Mouse (Mus musculus) gastrocnemius, postnatal 10 days (tissue): Measurements from ENCODE around the gene Otud4. TPM values are rescaled to one million over a fixed set of nuclear protein-coding genes. Genes with fewer than 3 reads are reported as not detected.
"Not testable (repeated sequence)": the region's sequence is repeated elsewhere in the genome, so short reads cannot be mapped to it uniquely, and the experiment has no call there.

Source experiments
- DNase-seq: peaks from one replicate; pipeline ENCODE4 v3.0.0; 2021; ENCODE audit warnings: mixed read lengths
- long read RNA-seq, 2 experiments: library from polyadenylated mRNA; stranded (forward); transcript quantifications; one replicate each; pipeline ENCODE4 v2.0.0; 2021
- total RNA-seq, 2 experiments: library from RNA; stranded (reverse); gene quantifications; 2 replicates each; pipeline ENCODE4 v1.2.3; 2021

The Otud4 gene
- total RNA-seq: 10 to 100 TPM; 51.1 to 61.8 TPM
- long read RNA-seq, experiment 1, full-length matches to known transcripts: 20 of 39 reads
- long read RNA-seq, experiment 1, partial matches to known transcripts: 15 of 39 reads
- long read RNA-seq, experiment 1, other reads (novel, unspliced or antisense): 4 of 39 reads
- long read RNA-seq, experiment 2, full-length matches to known transcripts: 15 of 26 reads
- long read RNA-seq, experiment 2, partial matches to known transcripts: 1 of 26 reads
- long read RNA-seq, experiment 2, other reads (novel, unspliced or antisense): 10 of 26 reads

GRCm38 (mm10) chr8:79639586-79640451 lies at the start of gene Otud4:
Gene Otud4, plus strand, starts transcription at chr8:79639618.
- DNase-seq: peak; percentile 54

GRCm38 (mm10) chr8:79600962-79601361 lies 38.5 kb upstream of the Otud4 start:
- no peak for DNase-seq

GRCm38 (mm10) chr8:79603204-79603603 lies 36.2 kb upstream of the Otud4 start:
- not testable (repeated sequence) for DNase-seq

DNA sequence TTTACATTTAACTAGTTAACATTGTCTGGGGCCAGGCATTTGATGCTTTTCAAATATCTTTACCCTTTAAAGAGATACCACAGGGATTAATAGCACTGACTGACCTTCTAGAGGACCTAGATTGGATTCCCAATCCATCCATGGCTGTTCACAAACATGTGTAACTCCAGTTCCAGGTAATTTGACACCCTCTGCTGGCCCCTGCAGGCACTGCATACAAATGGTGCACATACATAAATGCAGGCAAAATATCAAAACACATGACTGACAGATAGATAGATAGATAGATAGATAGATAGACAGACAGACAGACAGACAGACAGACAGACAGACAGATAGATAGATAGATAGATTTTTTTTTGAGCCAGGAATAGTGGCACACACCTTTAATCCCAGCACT lies 33.2 kb upstream of the Otud4 start:
- DNase-seq: no peak

GRCm38 (mm10) chr8:79606751-79607300 lies 32.6 kb upstream of the Otud4 start:
- DNase-seq: no peak

DNA sequence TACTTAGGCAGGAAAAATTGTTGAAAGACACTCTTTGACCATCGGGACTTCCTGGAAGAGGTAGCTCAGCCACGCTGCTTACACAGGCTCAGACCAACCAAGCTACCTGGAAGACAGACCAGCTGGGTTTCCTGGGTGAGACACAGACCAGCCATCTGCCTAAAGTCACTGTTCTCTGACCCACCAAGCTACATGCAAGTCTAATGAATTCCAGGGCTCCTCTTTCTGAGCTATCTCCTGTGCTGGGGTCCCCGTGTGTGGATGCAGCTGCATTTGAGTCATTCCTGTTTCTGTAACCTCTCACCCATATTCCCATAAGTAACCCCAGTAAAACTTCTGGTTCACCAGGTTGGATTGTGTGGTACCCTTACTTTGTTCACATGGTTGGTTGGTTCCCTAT lies 30.7 kb upstream of the Otud4 start:
- no peak for DNase-seq

DNA sequence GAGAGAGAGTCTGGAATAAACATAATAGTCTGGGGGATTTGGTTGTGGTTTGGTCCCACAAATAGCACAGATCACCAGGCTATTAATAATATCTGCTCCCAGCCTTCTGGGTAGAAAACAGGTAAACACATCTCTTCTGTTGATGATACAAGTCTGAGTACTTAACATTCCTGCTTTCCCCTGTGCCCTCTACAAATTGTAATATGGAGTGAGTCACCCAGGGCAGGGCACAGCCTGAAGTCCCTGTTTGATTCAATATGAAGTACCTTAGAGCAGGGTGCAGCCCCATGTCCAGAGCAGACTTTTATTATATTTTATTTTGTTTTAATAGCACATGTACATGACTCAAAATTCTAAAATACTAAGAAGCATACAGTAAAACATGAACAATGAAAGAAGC lies 29.1 kb upstream of the Otud4 start:
- no peak for DNase-seq

DNA sequence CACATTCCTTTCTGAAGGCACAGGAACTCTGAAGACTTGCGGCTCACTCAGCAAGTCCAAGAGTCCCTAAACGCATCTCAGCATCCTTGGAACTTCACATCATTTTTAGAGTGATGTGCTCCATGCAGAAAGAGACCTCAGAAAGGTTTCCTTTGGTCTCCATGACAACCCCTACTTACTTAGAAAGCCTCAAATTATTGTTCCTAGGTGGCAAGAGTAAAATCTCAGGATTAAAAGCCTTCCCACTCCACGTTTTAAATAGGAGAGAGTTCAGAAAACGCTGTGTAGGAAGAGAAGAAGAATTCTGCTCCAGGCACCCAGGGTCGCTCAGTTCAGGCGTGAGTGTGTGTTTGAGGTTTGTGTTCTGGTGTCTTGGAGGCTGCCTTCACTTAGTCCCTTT lies 27.1 kb upstream of the Otud4 start:
- DNase-seq: no peak

DNA sequence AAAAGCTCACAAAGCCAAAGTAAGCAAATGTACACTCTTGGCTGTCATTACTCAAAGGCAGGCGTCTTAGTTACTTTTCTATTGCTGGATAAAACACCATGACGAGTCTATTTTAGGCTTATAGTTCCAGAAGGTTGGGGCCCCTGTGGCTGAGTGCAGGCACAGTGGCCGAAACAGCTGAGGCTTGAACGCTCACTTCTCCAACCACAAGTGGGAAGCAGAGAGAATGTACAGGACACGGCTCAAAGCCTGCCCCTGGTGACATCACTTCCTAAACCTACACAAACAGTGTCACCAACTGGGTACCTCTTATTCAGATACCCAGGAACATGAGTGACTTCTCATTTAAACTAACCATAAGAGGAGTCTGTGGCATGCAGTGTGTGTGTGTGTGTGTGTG lies 26.5 kb upstream of the Otud4 start:
- DNase-seq: no peak

DNA sequence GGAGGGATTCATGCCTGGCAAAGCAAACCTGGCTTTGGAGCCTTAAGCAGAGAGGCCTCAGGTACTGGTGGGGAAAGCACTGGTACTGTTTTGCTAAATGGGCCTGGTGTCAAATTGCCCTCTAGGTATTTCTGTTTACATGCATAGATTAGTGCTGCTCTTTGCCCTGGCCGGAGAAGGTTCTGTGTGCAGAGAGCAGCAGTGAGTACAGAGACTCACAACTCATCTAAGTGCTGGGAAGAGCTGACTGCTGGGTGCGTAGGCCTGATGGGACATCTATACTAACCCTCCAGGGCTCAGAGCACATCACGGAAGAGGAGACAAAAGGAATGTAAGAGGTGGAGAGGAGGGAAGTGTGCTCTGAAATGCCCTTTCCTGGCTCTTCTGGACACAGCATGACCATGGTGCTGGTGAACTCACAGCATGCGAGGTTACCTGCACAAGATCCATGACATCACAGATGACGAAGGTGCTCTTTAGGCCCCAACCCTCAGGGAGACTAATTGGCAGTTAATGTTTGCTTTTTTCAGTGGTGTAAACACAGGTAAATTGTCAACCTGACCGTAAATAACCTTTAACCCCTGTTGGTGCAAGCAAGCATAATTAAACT lies 23.6 kb upstream of the Otud4 start:
- no peak for DNase-seq

GRCm38 (mm10) chr8:79618906-79619305 lies 20.5 kb upstream of the Otud4 start:
- DNase-seq: no peak

DNA sequence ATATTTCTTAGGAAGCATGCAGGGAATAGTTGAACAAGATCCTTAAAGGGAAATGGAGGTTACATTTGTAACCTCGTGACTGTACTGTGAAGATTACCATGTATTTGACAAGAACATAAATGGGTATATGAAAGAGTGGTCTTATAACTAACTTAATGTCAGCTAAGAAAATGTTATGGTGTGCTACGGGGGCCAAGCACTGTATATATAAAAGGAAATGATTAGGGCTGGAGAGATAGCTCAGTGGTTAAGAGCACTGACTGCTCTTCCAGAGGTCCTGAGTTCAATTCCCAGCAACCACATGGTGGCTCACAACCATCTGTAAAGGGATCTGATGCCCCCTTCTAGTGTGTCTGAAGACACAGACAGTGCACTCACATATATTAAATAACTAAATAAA lies 20.1 kb upstream of the Otud4 start:
- DNase-seq: no peak

DNA sequence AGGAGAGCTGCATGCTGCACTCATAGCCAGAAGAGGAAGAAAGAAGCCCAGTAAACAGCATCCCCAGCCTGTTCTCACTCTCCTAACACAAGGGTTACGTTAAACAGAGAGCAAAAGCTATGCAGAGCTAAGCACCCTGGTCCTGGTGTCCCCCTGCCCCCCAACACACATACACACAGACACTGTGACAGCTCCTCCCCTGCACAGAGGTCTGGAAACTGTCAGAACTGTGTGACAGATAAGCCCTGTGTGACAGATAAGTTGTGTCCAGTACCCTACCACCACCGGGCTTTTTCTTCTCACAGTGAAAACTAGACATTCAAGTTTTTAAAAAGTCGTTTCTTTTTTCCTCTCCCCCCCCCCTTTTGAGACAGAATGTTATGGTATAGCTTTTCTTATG lies 19.4 kb upstream of the Otud4 start:
- no peak for DNase-seq

GRCm38 (mm10) chr8:79620489-79621276 lies 18.7 kb upstream of the Otud4 start:
- no peak for DNase-seq

- DNase-seq: no peak
Observed at GRCm38 (mm10) chr8:79622346-79622745, 17.1 kb upstream of the Otud4 start.

DNA sequence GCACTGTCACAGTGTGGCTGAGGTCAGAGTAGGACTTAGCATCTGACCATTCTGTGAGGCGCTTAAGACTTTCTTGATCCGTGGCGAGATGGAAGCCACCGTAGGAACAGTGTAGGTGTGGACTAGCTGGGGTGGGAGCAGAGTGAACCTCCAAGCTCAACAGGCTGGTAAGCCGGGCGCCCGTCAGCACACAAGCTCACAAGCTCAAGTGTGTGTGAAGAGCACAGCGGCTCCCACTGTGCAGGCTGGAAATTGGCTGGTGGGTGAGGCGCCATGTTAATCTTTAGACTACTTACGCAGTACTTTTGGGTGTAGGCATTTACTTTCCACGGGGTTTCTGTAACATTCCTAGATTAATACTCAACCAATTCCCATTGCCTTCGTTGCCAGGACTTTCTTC lies 16.1 kb upstream of the Otud4 start:
- DNase-seq: no peak

DNA sequence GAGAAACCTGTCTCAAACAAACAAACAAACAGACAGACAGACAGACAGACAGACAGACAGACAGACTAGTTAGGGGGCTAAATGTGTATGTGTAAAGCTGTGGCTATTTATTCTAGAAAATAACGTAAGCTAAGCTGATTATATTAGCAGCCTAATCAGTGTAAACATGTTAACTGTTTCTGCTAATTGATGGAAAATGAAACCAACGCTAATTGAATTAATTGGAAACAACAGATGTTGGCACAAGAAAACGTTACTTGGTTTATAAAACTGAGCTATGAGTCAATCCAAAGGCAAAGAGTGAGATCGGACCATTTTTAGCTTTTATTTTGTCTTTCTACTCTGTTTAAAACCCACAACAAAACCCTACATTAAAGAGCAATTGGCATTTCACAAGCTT lies 15.0 kb upstream of the Otud4 start:
- DNase-seq: no peak

DNA sequence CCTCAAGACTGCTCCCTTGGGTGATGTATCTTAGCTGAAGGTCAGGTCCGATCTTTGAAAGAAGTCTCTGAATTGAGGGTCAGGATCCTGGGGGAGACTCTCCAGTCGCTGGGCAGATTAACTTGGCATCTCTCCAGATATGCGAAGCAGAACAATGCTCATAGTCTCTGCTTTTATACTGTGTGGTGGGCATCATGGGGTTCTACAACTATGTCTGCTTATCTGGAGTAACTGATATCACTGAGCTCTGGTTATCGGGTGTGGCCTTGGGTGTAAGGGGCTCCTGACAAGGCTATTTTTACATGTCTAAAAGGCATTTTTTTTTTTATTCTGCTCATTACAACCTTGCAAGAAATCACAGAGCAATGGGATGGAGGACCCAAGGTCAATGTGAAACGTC lies 13.2 kb upstream of the Otud4 start:
- no peak for DNase-seq

GRCm38 (mm10) chr8:79635491-79635890 lies 3.9 kb upstream of the Otud4 start:
- no peak for DNase-seq

DNA sequence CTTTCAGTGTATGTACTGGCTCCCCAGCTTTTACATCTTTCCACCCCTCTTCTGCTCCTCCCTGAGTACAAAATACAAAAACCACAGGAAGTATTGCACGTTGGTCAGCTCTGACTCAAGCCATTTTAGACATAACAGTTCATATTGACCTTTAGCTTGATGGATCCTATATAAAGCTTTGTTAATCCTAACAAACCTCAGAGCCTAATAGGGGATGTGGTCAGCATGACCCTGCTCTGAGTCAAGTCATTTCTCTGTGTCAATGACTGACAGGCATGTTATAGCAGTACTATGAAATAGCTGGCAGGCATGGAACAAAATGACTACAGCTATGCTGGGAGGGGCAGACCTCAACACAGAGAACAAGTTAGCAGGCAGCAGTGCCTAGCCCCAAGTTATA lies 3.3 kb upstream of the Otud4 start:
- DNase-seq: no peak

- no peak for DNase-seq
Observed at GRCm38 (mm10) chr8:79637237-79637636, 2.2 kb upstream of the Otud4 start.

- DNase-seq: no peak
Observed at GRCm38 (mm10) chr8:79638001-79638706, 1.3 kb upstream of the Otud4 start.
